Mouse (Mus musculus) intestine, embryonic 16.5 days (tissue): ENCODE measurements around the gene Afp. TPM values are rescaled to one million over a fixed set of nuclear protein-coding genes. Genes with fewer than 3 reads are reported as not detected.

ENCODE experiments used
- ATAC-seq: fragments of 200-750 bp; cut with Nextera tagmentation; 2 replicates; pipeline ENCODE4 v1.8.0; 2017; ENCODE audit warnings: moderate TSS enrichment, moderate library complexity
- H3K27ac ChIP-seq: fragments of 300-500 bp; sonication (generic); 2 replicates; pipeline ENCODE4 v1.5.1; 2014; ENCODE audit warnings: mild to moderate bottlenecking, low read length
- H3K27me3 ChIP-seq: fragments of 300-500 bp; sonication (generic); replicated peaks from 2 replicates; pipeline ENCODE4 v1.6.1; 2014; ENCODE audit warnings: low read length, control low read depth, mixed read lengths; ENCODE audit not compliant: control insufficient read depth, insufficient read depth
- H3K36me3 ChIP-seq: fragments of 300-500 bp; sonication (generic); 2 replicates; pipeline ENCODE4 v1.6.1; 2014; ENCODE audit warnings: low read length, control low read depth; ENCODE audit not compliant: control insufficient read depth, insufficient read depth
- H3K4me1 ChIP-seq: fragments of 300-500 bp; sonication (generic); 2 replicates; pipeline ENCODE4 v1.6.1; 2014; ENCODE audit warnings: low read length, control low read depth, mixed read lengths; ENCODE audit not compliant: control insufficient read depth, insufficient read depth
- H3K4me2 ChIP-seq: fragments of 300-500 bp; sonication (generic); 2 replicates; pipeline ENCODE4 v1.6.1; 2014; ENCODE audit warnings: low read depth, low read length, control low read depth
- H3K4me3 ChIP-seq: fragments of 300-500 bp; sonication (generic); 2 replicates; pipeline ENCODE4 v1.5.1; 2014; ENCODE audit warnings: mild to moderate bottlenecking, low read length
- H3K9ac ChIP-seq: fragments of 300-500 bp; sonication (generic); 2 replicates; pipeline ENCODE4 v1.6.1; 2014; ENCODE audit warnings: low read depth, low read length
- H3K9me3 ChIP-seq: fragments of 300-500 bp; sonication (generic); 2 replicates; pipeline ENCODE4 v1.6.1; 2016; ENCODE audit warnings: low read length, control low read depth; ENCODE audit not compliant: control insufficient read depth
- WGBS: fragments of 180-500 bp; shearing (Covaris S2); extraction: QIAGEN DNeasy Blood & Tissue Kit; methylation state at CpG from one replicate; pipeline ENCODE4 v1.1.7; 2014; 5-methylcytosine and 5-hydroxymethylcytosine counted together
- polyA plus RNA-seq: library from polyadenylated mRNA; unstranded; fragments of >200 nt; fragmentation: Nextera tagmentation; extraction: Ambion mirVana; gene quantifications from 2 replicates; pipeline ENCODE4 v1.2.1, GENCODE M21; 2015

The Afp gene
- polyA plus RNA-seq, 1 experiment from 2014 or later: 328 TPM

DNA sequence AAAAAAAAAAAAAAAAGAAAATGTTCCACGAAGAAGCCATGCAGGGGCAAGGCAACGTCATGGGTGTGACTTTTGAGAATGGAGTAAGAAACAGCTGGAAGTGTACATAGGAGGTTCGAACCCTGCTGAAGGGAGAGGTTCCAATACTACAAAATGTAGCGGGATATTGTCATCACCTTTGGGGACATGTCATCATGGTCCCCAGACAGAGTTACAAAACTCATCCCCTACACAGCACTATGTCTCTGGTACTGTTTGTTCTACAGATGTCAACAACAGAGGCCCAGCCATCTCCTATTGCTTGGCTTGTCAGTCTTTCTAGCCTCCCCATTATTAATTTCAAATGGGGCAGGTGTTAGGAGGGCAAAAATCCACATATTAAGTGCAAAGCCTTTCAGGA, 16.6 kb upstream of the Afp start:
- Histone ChIP-seq H3K4me2 (no peak overlapping the region), H3K4me3 (no peak overlapping the region), H3K27me3 (no peaks in the 10 kb centered on the region), H3K27ac (no peak overlapping the region), H3K4me1 (no peaks in the 10 kb centered on the region), H3K36me3 (no peaks in the 10 kb centered on the region), H3K9me3 (no peaks in the 10 kb centered on the region), H3K9ac (no peak overlapping the region)
- no peak for ATAC-seq
- WGBS: 89% methylated on average over 4 of the region's 4 CpGs

DNA sequence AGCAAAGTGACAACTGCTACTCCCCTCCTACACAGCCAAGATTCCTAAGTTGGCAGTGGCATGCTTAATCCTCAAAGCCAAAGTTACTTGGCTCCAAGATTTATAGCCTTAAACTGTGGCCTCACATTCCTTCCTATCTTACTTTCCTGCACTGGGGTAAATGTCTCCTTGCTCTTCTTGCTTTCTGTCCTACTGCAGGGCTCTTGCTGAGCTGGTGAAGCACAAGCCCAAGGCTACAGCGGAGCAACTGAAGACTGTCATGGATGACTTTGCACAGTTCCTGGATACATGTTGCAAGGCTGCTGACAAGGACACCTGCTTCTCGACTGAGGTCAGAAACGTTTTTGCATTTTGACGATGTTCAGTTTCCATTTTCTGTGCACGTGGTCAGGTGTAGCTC, 16.2 kb upstream of the Afp start:
- H3K27ac ChIP-seq: no peak overlapping the region
- no peaks in the 10 kb centered on the region for H3K27me3 ChIP-seq
- H3K9ac ChIP-seq: no peak overlapping the region
- H3K4me2 ChIP-seq: no peak overlapping the region
- H3K36me3 ChIP-seq: no peaks in the 10 kb centered on the region
- no peak overlapping the region for H3K4me3 ChIP-seq
- 78% methylated on average over 5 of the region's 5 CpGs for WGBS
- H3K4me1 ChIP-seq: no peaks in the 10 kb centered on the region
- no peak for ATAC-seq
- H3K9me3 ChIP-seq: no peaks in the 10 kb centered on the region

DNA sequence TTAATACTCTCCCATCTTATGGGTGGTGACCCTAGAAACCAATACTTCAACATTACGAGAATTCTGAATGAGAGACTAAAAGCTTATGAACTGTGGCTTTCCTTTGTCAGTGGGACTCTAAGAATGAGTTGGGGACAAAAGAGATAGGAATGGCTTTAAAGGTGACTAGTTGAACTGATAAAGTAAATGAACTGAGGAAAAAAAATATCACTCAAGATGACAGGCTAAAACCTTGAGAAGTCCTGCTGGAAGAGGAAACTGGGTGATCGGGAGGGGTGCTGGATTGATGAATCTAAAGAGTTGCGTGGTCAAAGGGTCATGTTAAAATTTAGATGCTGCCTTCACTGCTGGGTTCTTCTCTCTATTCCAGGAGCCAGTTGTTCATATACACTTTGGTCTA, 13.8 kb upstream of the Afp start:
- no peaks in the 10 kb centered on the region for H3K27me3 ChIP-seq
- H3K9ac ChIP-seq: no peak overlapping the region
- no peak for ATAC-seq
- no peak overlapping the region for H3K4me2 ChIP-seq
- no peak overlapping the region for H3K27ac ChIP-seq
- whole genome bisulfite sequencing: 87% methylated on average over 3 of the region's 3 CpGs
- H3K9me3 ChIP-seq: no peaks in the 10 kb centered on the region
- no peaks in the 10 kb centered on the region for H3K36me3 ChIP-seq
- H3K4me1 ChIP-seq: no peaks in the 10 kb centered on the region
- no peak overlapping the region for H3K4me3 ChIP-seq

DNA sequence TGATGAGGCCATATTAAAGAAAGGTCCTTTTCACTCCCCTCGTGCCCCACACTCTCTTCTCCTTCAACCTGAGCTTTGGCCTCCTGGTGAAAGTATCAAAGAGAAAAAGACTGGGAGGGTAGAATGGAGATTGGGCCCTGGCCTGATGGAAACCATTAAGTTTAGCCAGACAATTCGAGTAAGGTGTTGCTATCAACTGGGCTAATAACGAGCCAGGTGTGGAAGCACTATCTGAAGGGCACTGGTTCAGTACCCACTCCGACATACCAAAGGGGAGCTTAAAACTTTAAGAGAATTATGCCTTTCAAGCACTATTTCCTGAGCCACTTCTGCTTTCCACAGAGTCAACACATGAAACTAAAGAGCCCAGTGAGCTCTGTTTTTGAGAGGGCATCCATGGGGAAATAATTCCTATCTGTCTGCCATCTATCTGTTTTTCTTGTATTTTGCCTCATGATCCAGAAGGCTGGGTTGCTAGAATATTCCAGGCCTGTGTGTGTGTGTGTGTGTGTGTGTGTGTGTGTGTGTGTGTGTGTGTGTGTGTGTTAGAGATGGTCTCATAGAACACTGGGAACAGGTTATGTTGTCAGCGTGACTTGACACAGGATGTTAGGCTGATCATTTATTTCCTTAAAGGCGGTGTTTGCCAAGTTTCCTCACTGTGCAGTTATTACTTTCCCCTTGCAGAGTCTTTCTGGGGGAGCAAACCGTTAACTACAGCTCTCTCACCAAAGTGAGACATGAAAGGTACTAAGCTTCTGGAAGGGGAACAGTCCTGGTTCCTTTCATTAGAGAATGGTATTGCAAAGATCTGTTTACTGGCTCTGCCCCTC, 13.0 kb upstream of the Afp start:
- Histone ChIP-seq H3K9ac (no peak overlapping the region), H3K27me3 (no peaks in the 10 kb centered on the region), H3K4me3 (no peak overlapping the region), H3K9me3 (no peaks in the 10 kb centered on the region), H3K4me1 (no peaks in the 10 kb centered on the region), H3K36me3 (no peaks in the 10 kb centered on the region), H3K27ac (no peak overlapping the region), H3K4me2 (no peak overlapping the region)
- no peak for ATAC-seq
- whole genome bisulfite sequencing: 71% methylated on average over 7 of the region's 7 CpGs

DNA sequence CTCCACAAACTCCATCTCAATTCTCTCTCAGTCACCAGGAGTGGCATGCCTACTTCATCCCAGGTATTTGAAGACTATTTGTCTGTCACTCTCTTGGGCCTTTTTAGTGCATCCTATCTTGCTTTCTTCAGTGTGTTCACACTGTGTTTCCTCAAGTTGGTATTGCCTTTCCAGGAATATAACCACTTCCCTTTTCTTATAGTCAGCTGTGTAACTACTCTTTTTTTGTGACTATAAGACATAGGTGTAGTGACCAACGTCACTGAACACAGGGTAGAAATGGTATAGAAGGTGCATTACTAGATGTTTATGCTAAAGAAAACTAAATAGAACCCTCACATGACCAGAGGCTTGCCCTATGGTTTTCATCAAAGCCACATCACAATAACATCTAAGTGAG, 11.7 kb upstream of the Afp start:
- Histone ChIP-seq H3K4me3 (no peak overlapping the region), H3K4me1 (no peaks in the 10 kb centered on the region), H3K9me3 (no peaks in the 10 kb centered on the region), H3K4me2 (no peak overlapping the region), H3K36me3 (no peaks in the 10 kb centered on the region), H3K27ac (no peak overlapping the region), H3K27me3 (no peaks in the 10 kb centered on the region), H3K9ac (no peak overlapping the region)
- 92% methylated on average over 1 of the region's 1 CpGs for WGBS
- ATAC-seq: no peak

DNA sequence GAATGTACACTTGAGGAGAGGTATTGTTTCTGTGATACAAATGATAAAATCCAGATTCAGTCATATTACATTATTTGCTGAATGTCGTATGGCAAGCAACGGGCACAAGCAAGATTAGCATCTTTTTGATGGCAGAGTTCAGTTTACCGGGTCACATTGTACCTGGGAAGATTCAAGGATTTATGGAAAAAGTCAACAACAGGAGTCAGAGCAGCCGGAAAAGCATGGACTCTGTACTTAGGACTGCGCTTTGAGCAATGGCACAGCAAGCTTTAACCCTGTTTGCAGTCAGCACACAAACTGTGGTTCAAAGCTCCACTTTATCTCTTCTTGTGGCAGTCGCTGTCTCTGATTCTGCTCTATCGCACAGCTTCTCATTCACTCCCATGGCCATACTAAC, 4.9 kb upstream of the Afp start:
- Histone ChIP-seq H3K27ac (no peak overlapping the region), H3K4me3 (no peak overlapping the region), H3K4me2 (no peak overlapping the region), H3K9ac (no peak overlapping the region), H3K36me3 (no peaks in the 10 kb centered on the region), H3K27me3 (no peaks in the 10 kb centered on the region), H3K9me3 (no peaks in the 10 kb centered on the region), H3K4me1 (no peaks in the 10 kb centered on the region)
- WGBS: 55% methylated on average over 7 of the region's 7 CpGs
- peak; percentile 63; the same call in 1 of the 2 replicates for ATAC-seq

DNA sequence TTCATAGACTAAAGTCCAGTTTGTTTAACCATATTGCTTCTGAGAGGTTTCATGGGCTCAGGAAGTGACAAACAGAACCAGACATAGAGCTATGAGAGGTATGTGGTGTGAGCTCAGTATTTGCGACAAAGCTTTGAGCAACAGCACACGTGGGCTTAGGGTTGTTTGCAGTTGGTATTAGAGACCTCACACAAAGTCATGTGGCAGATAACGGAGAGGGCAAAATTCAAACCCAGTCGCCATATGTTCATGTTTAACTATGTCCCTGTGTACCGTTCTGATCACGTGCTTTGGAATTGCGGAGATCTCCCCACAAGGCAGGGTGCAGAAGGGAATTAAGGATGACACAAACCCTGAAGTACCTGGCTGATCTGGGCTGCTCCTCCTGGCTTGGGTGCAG, 2.2 kb upstream of the Afp start:
- H3K4me2 ChIP-seq: no peak overlapping the region
- no peaks in the 10 kb centered on the region for H3K9me3 ChIP-seq
- H3K4me1 ChIP-seq: no peaks in the 10 kb centered on the region
- no peak overlapping the region for H3K9ac ChIP-seq
- H3K4me3 ChIP-seq: no peak overlapping the region
- H3K27ac ChIP-seq: no peak overlapping the region
- 50% methylated on average over 7 of the region's 7 CpGs for WGBS
- no peaks in the 10 kb centered on the region for H3K27me3 ChIP-seq
- peak; percentile 86 for ATAC-seq
- no peaks in the 10 kb centered on the region for H3K36me3 ChIP-seq

DNA sequence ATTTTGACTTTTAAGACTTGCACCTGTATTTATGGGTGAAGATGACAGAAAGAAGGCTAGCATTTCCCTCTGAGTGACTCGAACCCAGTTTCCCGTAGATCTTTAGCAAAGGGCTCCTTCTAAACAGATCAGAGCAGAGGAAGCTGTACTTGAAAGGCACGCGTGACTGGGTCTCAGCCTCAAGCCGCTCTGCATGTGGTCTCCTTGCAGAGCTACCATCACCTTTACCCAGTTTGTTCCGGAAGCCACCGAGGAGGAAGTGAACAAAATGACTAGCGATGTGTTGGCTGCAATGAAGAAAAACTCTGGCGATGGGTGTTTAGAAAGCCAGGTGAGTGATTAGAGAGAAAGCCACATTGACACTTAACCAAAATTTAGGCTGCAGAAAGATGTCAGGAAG, 1.9 kb downstream of the Afp start:
- H3K27me3 ChIP-seq: no peaks in the 10 kb centered on the region
- H3K27ac ChIP-seq: no peak overlapping the region
- no peak overlapping the region for H3K4me2 ChIP-seq
- WGBS: 84% methylated on average over 9 of the region's 9 CpGs
- no peaks in the 10 kb centered on the region for H3K36me3 ChIP-seq
- H3K9ac ChIP-seq: no peak overlapping the region
- no peaks in the 10 kb centered on the region for H3K4me1 ChIP-seq
- H3K9me3 ChIP-seq: no peaks in the 10 kb centered on the region
- no peak for ATAC-seq
- H3K4me3 ChIP-seq: no peak overlapping the region

DNA sequence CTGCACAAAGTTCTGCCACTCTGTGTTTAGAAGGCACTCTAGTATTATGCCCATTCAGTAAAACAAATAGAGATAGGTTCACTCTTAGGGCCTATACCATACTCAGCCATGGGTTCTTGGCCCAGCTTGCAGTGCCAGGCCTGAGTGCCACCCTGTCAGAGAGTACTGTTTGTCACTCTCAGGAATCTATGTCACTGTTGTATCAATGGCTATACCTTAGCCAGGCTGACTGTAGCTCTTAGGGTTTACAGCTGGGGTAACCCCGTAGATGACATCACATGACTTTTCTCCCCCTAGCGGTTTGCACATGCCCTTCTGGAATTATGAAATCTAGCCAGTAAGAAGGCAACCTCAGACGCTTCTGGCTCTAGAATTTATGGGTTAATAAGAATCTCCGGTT, 3.8 kb downstream of the Afp start:
- no peaks in the 10 kb centered on the region for H3K27me3 ChIP-seq
- H3K9ac ChIP-seq: no peak overlapping the region
- H3K4me2 ChIP-seq: no peak overlapping the region
- no peaks in the 10 kb centered on the region for H3K4me1 ChIP-seq
- WGBS: 89% methylated on average over 4 of the region's 4 CpGs
- H3K27ac ChIP-seq: no peak overlapping the region
- H3K4me3 ChIP-seq: no peak overlapping the region
- no peaks in the 10 kb centered on the region for H3K9me3 ChIP-seq
- no peaks in the 10 kb centered on the region for H3K36me3 ChIP-seq
- no peak for ATAC-seq

DNA sequence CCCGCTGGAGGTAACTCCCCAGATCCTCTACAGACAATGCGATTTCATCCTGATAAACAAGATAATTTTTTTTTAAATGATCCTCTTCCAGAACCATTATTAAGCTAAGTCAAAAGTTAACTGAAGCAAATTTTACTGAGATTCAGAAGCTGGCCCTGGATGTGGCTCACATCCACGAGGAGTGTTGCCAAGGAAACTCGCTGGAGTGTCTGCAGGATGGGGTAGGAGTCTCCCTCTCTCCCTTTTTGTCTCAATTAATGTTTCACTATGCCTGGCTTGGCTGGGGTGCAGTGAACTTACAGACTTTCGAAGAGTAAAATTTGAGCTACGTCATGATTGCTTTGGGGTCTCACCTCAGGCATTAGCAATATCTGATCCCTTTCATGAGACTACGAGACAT, 9.0 kb downstream of the Afp start:
- Histone ChIP-seq H3K27ac (no peak overlapping the region), H3K36me3 (no peaks in the 10 kb centered on the region), H3K4me3 (no peak overlapping the region), H3K9ac (no peak overlapping the region), H3K9me3 (no peaks in the 10 kb centered on the region), H3K4me1 (no peaks in the 10 kb centered on the region), H3K27me3 (no peaks in the 10 kb centered on the region), H3K4me2 (no peak overlapping the region)
- no peak for ATAC-seq
- WGBS: 66% methylated on average over 7 of the region's 7 CpGs
